Mouse (Mus musculus) spleen, adult 2 months (tissue): ENCODE measurements around the gene Tmtc1. TPM values are rescaled to one million over a fixed set of nuclear protein-coding genes. Genes with fewer than 3 reads are reported as not detected.

ENCODE experiments used
- DNase-seq, 2 experiments: peaks; one replicate each; pipeline versions ENCODE4 v3.0.0 to v3.0.0-alpha.2; 2012 to 2021; ENCODE audit warnings: low spot score in 2 of 2, low read depth in 1 of 2
- H3K27ac ChIP-seq: fragments of 200-500 bp; 2 replicates; pipeline ENCODE4 v1.5.1; 2012; ENCODE audit warnings: low read length, inconsistent platforms; ENCODE audit not compliant: insufficient read depth
- H3K27me3 ChIP-seq: fragments of 200-500 bp; 2 replicates; pipeline ENCODE4 v1.6.1; 2012; ENCODE audit warnings: mild to moderate bottlenecking, moderate library complexity, low read length, inconsistent platforms; ENCODE audit not compliant: control insufficient read depth, insufficient read depth
- H3K36me3 ChIP-seq: fragments of 200-500 bp; 2 replicates; pipeline ENCODE4 v1.6.1; 2012; ENCODE audit warnings: mild to moderate bottlenecking, low read length, inconsistent platforms; ENCODE audit not compliant: control insufficient read depth, insufficient read depth
- H3K4me1 ChIP-seq: fragments of 200-500 bp; 2 replicates; pipeline ENCODE4 v1.6.1; 2011; ENCODE audit warnings: inconsistent platforms; ENCODE audit not compliant: control insufficient read depth, insufficient read depth, insufficient read length
- H3K4me3 ChIP-seq: fragments of 200-500 bp; 2 replicates; pipeline ENCODE4 v1.5.1; 2011; ENCODE audit warnings: mild to moderate bottlenecking, inconsistent platforms; ENCODE audit not compliant: insufficient read depth, insufficient read length; ENCODE audit errors: extremely low read depth
- CTCF ChIP-seq: fragments of 200-500 bp; IDR thresholded peaks from 2 replicates; pipeline ENCODE4 v1.5.1; 2011; ENCODE audit warnings: mild to moderate bottlenecking, inconsistent platforms; ENCODE audit not compliant: insufficient read depth, insufficient read length, insufficient replicate concordance; ENCODE audit errors: extremely low read depth
- POLR2A ChIP-seq: fragments of 200-500 bp; IDR thresholded peaks from 2 replicates; pipeline ENCODE4 v1.6.1; 2011; ENCODE audit warnings: low read depth, low read length, inconsistent platforms
- WGBS: fragments of 180-500 bp; shearing (Covaris S2); methylation state at CpG from one replicate; pipeline ENCODE4 v1.1.7; 2018; 5-methylcytosine and 5-hydroxymethylcytosine counted together
- polyA plus RNA-seq: library from polyadenylated mRNA; depleted of rRNA; stranded (reverse); fragments of >200 nt; gene quantifications from 2 replicates; pipeline ENCODE4 v1.2.3, GENCODE M21; 2012

The Tmtc1 gene
- polyA plus RNA-seq, 1 experiment = 5.2 TPM

GRCm38 (mm10) chr6:148279240-148279639 is 164.9 kb downstream of the Tmtc1 start:
- no peak for DNase-seq

GRCm38 (mm10) chr6:148276418-148276817 is 167.8 kb downstream of the Tmtc1 start:
- H3K27me3 ChIP-seq = no peaks in the 10 kb centered on the region
- no peak overlapping the region for H3K27ac ChIP-seq
- TF ChIP-seq CTCF = no peak
- TF ChIP-seq POLR2A = no peak
- DNase-seq = no peak
- no peaks in the 10 kb centered on the region for H3K36me3 ChIP-seq
- whole genome bisulfite sequencing = 72% methylated on average over 1 of the region's 1 CpGs
- H3K4me3 ChIP-seq = no peak overlapping the region
- H3K4me1 ChIP-seq = no peaks in the 10 kb centered on the region; the same call in 1 of the 2 replicates

More at GRCm38 (mm10) chr6:148279240-148279639, 164.9 kb downstream of the Tmtc1 start:
- WGBS = 87% methylated on average over 6 of the region's 6 CpGs
- no peaks in the 10 kb centered on the region; the same call in 1 of the 2 replicates for H3K36me3 ChIP-seq
- TF ChIP-seq CTCF (no peak), POLR2A (no peak)
- no peaks in the 10 kb centered on the region for H3K27me3 ChIP-seq
- no peaks in the 10 kb centered on the region; the same call in 1 of the 2 replicates for H3K4me1 ChIP-seq
- no peak overlapping the region for H3K27ac ChIP-seq
- no peak overlapping the region for H3K4me3 ChIP-seq

- no peak overlapping the region for H3K4me3 ChIP-seq
- H3K27me3 ChIP-seq = no peaks in the 10 kb centered on the region
- WGBS = 20% methylated on average over 4 of the region's 4 CpGs
- H3K27ac ChIP-seq = no peak overlapping the region
- H3K4me1 ChIP-seq = no peaks in the 10 kb centered on the region; the same call in 1 of the 2 replicates
- DNase-seq = no peak
- H3K36me3 ChIP-seq = no peaks in the 10 kb centered on the region
- TF ChIP-seq POLR2A (no peak), CTCF (no peak)
Observed at GRCm38 (mm10) chr6:148275046-148275445, 169.1 kb downstream of the Tmtc1 start.

- TF ChIP-seq POLR2A = no peak
- TF ChIP-seq CTCF = no peak
- Histone ChIP-seq H3K4me1 (no peaks in the 10 kb centered on the region; the same call in 1 of the 2 replicates), H3K27me3 (no peaks in the 10 kb centered on the region), H3K4me3 (no peak overlapping the region), H3K27ac (no peak overlapping the region), H3K36me3 (no peaks in the 10 kb centered on the region)
- 97% methylated on average over 6 of the region's 6 CpGs for WGBS
- no peak for DNase-seq
Observed at GRCm38 (mm10) chr6:148260729-148261101, 183.5 kb downstream of the Tmtc1 start.

- Histone ChIP-seq H3K27ac (no peak overlapping the region), H3K36me3 (no peaks in the 10 kb centered on the region), H3K27me3 (no peaks in the 10 kb centered on the region), H3K4me3 (no peak overlapping the region), H3K4me1 (no peaks in the 10 kb centered on the region; the same call in 1 of the 2 replicates)
- TF ChIP-seq POLR2A (no peak), CTCF (no peak)
- 71% methylated on average over 4 of the region's 4 CpGs for WGBS
- DNase-seq = no peak
Observed at GRCm38 (mm10) chr6:148259979-148260728, 184.0 kb downstream of the Tmtc1 start.

GRCm38 (mm10) chr6:148259074-148259473 is 185.1 kb downstream of the Tmtc1 start:
- 89% methylated on average over 8 of the region's 8 CpGs for WGBS
- Histone ChIP-seq H3K27ac (no peak overlapping the region), H3K27me3 (no peaks in the 10 kb centered on the region), H3K4me3 (no peak overlapping the region), H3K4me1 (no peaks in the 10 kb centered on the region; the same call in 1 of the 2 replicates), H3K36me3 (no peaks in the 10 kb centered on the region)
- TF ChIP-seq POLR2A (no peak), CTCF (no peak)
- no peak for DNase-seq

GRCm38 (mm10) chr6:148257805-148258204 is 186.4 kb downstream of the Tmtc1 start:
- no peak for TF ChIP-seq POLR2A
- no peak for TF ChIP-seq CTCF
- Histone ChIP-seq H3K36me3 (no peaks in the 10 kb centered on the region), H3K27me3 (no peaks in the 10 kb centered on the region), H3K4me1 (no peaks in the 10 kb centered on the region; the same call in 1 of the 2 replicates), H3K27ac (no peak overlapping the region), H3K4me3 (no peak overlapping the region)
- no peak for DNase-seq
- 19% methylated on average over 2 of the region's 2 CpGs for WGBS
